Mouse (Mus musculus): ENCODE data around the gene Bbs10. TPM values are rescaled to one million over a fixed set of nuclear protein-coding genes. Genes with fewer than 3 reads are reported as not detected.

Bbs10 gene
- polyA plus RNA-seq, 1 experiment from 2014 or later = 6.3 TPM

- no peak for ATAC-seq (replicated peaks)
- peak overlapping the region; percentile 71; the same call in 1 of the 2 replicates for H3K4me3 ChIP-seq
- no peaks in the 10 kb centered on the region for H3K36me3 ChIP-seq
- no peaks in the 10 kb centered on the region for H3K9me3 ChIP-seq
- H3K4me1 ChIP-seq = peaks cover 17% of the 10 kb centered on the region
- no peaks in the 10 kb centered on the region for H3K27me3 ChIP-seq
- H3K27ac ChIP-seq (replicated peaks) = no peak overlapping the region
- H3K4me2 ChIP-seq (replicated peaks) = no peak overlapping the region
- WGBS = 83% methylated on average over 6 of the region's 6 CpGs
- H3K9ac ChIP-seq (replicated peaks) = no peak overlapping the region
Measured at GRCm38 (mm10) chr10:111299591-111299990, 1.1 kb downstream of the Bbs10 start.

GRCm38 (mm10) chr10:111301041-111301440 lies 2.6 kb downstream of the Bbs10 start:
- no peaks in the 10 kb centered on the region for H3K9me3 ChIP-seq
- no peaks in the 10 kb centered on the region for H3K27me3 ChIP-seq
- no peak overlapping the region for H3K27ac ChIP-seq (replicated peaks)
- H3K36me3 ChIP-seq = no peaks in the 10 kb centered on the region
- ATAC-seq (replicated peaks) = no peak
- no peak overlapping the region for H3K4me3 ChIP-seq
- 95% methylated on average over 5 of the region's 5 CpGs for WGBS
- no peak overlapping the region for H3K4me2 ChIP-seq (replicated peaks)
- H3K9ac ChIP-seq (replicated peaks) = no peak overlapping the region
- H3K4me1 ChIP-seq = peaks cover 17% of the 10 kb centered on the region

DNA sequence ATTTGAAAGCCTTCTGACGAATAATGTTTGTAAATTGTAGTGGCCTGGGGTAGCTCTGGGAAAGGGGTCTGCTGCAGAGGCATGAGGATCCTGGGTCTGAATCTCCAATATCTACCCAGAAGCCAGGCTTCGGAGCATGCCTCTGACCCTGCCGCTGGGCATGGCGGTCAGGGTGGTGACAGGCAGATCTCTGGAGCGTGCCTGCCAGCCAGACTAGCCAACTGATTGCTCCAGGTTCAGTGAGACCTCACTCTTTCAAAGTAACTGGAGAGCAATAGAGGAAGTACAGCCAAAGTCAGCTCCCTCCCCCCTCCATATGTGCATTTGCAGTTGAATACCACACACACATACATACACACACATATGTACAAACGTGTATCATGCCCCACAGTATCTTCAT lies 4.0 kb downstream of the Bbs10 start:
- no peak overlapping the region for H3K4me3 ChIP-seq
- H3K9me3 ChIP-seq = no peaks in the 10 kb centered on the region
- ATAC-seq (replicated peaks) = no peak
- H3K27ac ChIP-seq (replicated peaks) = no peak overlapping the region
- no peaks in the 10 kb centered on the region for H3K36me3 ChIP-seq
- WGBS = 90% methylated on average over 6 of the region's 6 CpGs
- no peak overlapping the region for H3K9ac ChIP-seq (replicated peaks)
- H3K4me2 ChIP-seq (replicated peaks) = no peak overlapping the region
- no peaks in the 10 kb centered on the region for H3K27me3 ChIP-seq
- peaks cover 16% of the 10 kb centered on the region for H3K4me1 ChIP-seq

DNA sequence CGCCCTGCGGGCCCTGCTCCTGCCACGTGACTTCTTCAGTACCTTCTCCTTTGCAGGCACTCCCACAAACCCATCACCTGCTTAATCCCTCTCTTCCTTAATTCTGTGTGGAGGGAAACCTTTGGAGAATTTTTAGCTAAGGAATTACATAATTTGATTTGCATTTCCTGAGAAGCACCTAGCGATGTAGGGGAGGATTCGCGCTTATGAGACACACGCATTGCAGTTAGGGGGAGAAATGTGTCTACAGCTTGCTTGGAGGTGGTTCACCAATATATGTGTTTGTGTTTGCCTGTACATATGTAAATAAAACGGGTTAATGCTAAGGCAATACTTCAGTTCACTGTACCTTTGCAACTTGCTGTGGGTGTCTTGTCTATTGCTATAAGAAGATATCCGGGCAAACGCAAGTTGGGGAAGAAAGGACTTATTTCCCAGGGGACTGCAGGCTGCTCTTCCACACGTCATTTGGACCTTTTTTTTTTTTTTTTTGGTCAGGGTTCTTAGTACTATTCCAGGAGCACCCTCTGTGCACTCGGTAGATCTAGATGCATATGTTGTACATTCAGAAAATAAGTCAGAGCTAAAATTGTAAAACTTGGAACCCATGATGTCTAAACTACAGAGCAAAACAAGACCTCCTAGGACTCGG lies 10.5 kb downstream of the Bbs10 start:
- 91% methylated on average over 13 of the region's 13 CpGs for WGBS
- Histone ChIP-seq H3K4me2 (replicated peaks) (no peak overlapping the region), H3K36me3 (no peaks in the 10 kb centered on the region), H3K9ac (replicated peaks) (no peak overlapping the region), H3K4me3 (no peak overlapping the region), H3K9me3 (no peaks in the 10 kb centered on the region), H3K27ac (replicated peaks) (no peak overlapping the region), H3K4me1 (no peaks in the 10 kb centered on the region), H3K27me3 (no peaks in the 10 kb centered on the region)
- ATAC-seq (replicated peaks) = no peak

DNA sequence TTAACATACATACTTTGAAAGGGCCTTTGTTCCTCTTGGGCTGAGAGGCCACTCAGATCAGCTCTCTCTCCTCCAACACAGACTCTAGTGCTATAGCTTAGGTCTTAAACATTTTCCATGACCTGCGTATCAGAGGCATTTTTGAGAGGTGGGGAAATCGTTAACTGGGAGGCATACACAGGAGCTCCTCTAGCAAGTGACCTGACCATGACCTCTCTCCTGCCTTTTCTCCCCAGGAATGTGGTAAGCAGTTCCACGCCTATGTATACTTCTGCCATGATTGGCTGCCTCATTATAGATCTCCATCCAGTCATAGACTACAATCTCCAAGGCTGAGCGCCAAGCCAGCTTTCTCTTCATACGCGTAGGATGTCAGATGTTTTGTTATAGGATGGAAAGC lies 14.8 kb downstream of the Bbs10 start:
- Histone ChIP-seq H3K27me3 (no peaks in the 10 kb centered on the region), H3K27ac (replicated peaks) (no peak overlapping the region), H3K4me2 (replicated peaks) (no peak overlapping the region), H3K9me3 (no peaks in the 10 kb centered on the region), H3K4me1 (no peaks in the 10 kb centered on the region), H3K4me3 (no peak overlapping the region), H3K9ac (replicated peaks) (no peak overlapping the region), H3K36me3 (no peaks in the 10 kb centered on the region)
- ATAC-seq (replicated peaks) = no peak
- 72% methylated on average over 6 of the region's 6 CpGs for WGBS

GRCm38 (mm10) chr10:111314636-111315395 lies 16.3 kb downstream of the Bbs10 start:
- ATAC-seq (replicated peaks) = no peak
- no peaks in the 10 kb centered on the region for H3K27me3 ChIP-seq
- H3K9ac ChIP-seq (replicated peaks) = no peak overlapping the region
- H3K4me1 ChIP-seq = no peaks in the 10 kb centered on the region
- H3K4me3 ChIP-seq = no peak overlapping the region
- 79% methylated on average over 10 of the region's 10 CpGs for WGBS
- H3K36me3 ChIP-seq = no peaks in the 10 kb centered on the region
- H3K4me2 ChIP-seq (replicated peaks) = no peak overlapping the region
- H3K27ac ChIP-seq (replicated peaks) = no peak overlapping the region
- H3K9me3 ChIP-seq = no peaks in the 10 kb centered on the region

GRCm38 (mm10) chr10:111315940-111316339 lies 17.5 kb downstream of the Bbs10 start:
- H3K27ac ChIP-seq (replicated peaks) = no peak overlapping the region
- no peaks in the 10 kb centered on the region for H3K27me3 ChIP-seq
- no peaks in the 10 kb centered on the region for H3K4me1 ChIP-seq
- H3K4me2 ChIP-seq (replicated peaks) = no peak overlapping the region
- H3K36me3 ChIP-seq = no peaks in the 10 kb centered on the region
- no peak overlapping the region for H3K4me3 ChIP-seq
- no peak for ATAC-seq (replicated peaks)
- no peaks in the 10 kb centered on the region for H3K9me3 ChIP-seq
- WGBS = 90% methylated on average over 3 of the region's 3 CpGs
- no peak overlapping the region for H3K9ac ChIP-seq (replicated peaks)

GRCm38 (mm10) chr10:111318021-111318420 lies 19.5 kb downstream of the Bbs10 start:
- H3K27me3 ChIP-seq = no peaks in the 10 kb centered on the region
- no peak overlapping the region for H3K9ac ChIP-seq (replicated peaks)
- no peaks in the 10 kb centered on the region for H3K4me1 ChIP-seq
- H3K4me3 ChIP-seq = no peak overlapping the region
- H3K9me3 ChIP-seq = no peaks in the 10 kb centered on the region
- no peaks in the 10 kb centered on the region for H3K36me3 ChIP-seq
- H3K27ac ChIP-seq (replicated peaks) = no peak overlapping the region
- no peak overlapping the region for H3K4me2 ChIP-seq (replicated peaks)
- 0 out of 2 replicates have a peak, but pooled peaks have one; percentile 38 for ATAC-seq (replicated peaks)
- WGBS = 60% methylated on average over 3 of the region's 3 CpGs

GRCm38 (mm10) chr10:111318805-111319500 lies 20.5 kb downstream of the Bbs10 start:
- no peaks in the 10 kb centered on the region for H3K36me3 ChIP-seq
- no peak for ATAC-seq (replicated peaks)
- no peak overlapping the region for H3K9ac ChIP-seq (replicated peaks)
- H3K9me3 ChIP-seq = no peaks in the 10 kb centered on the region
- H3K4me1 ChIP-seq = no peaks in the 10 kb centered on the region
- H3K4me2 ChIP-seq (replicated peaks) = no peak overlapping the region
- no peak overlapping the region for H3K4me3 ChIP-seq
- 90% methylated on average over 9 of the region's 9 CpGs for WGBS
- no peaks in the 10 kb centered on the region for H3K27me3 ChIP-seq
- no peak overlapping the region for H3K27ac ChIP-seq (replicated peaks)

DNA sequence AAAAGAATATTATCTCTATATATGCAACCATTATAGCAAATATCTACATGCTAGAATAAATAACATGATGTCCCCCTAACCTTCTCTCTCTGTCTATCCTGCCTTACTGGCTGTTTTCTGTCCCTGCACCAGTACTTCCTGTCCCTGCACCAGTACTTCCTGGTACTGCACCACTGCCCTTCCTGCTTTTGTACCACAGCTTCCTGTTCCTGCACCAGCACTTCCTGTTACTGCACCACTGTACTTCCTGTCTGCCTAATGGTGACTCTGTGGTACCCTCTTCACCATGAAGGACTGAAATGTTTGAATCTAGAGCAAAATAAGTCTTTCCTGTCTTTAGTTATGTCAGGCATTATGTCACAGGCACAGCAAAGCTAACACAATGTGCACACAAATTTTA lies 22.1 kb downstream of the Bbs10 start:
- Histone ChIP-seq H3K4me3 (no peak overlapping the region), H3K4me1 (no peaks in the 10 kb centered on the region), H3K9ac (replicated peaks) (no peak overlapping the region), H3K27ac (replicated peaks) (no peak overlapping the region), H3K9me3 (no peaks in the 10 kb centered on the region), H3K27me3 (no peaks in the 10 kb centered on the region), H3K4me2 (replicated peaks) (no peak overlapping the region), H3K36me3 (no peaks in the 10 kb centered on the region)
- ATAC-seq (replicated peaks) = no peak

GRCm38 (mm10) chr10:111327957-111328356 lies 29.5 kb downstream of the Bbs10 start:
- 81% methylated on average over 4 of the region's 4 CpGs for WGBS
- Histone ChIP-seq H3K4me2 (replicated peaks) (no peak overlapping the region), H3K4me1 (no peaks in the 10 kb centered on the region), H3K9me3 (no peaks in the 10 kb centered on the region), H3K27me3 (no peaks in the 10 kb centered on the region), H3K27ac (replicated peaks) (no peak overlapping the region), H3K9ac (replicated peaks) (no peak overlapping the region), H3K4me3 (no peak overlapping the region), H3K36me3 (no peaks in the 10 kb centered on the region)
- no peak for ATAC-seq (replicated peaks)

GRCm38 (mm10) chr10:111329326-111329725 lies 30.8 kb downstream of the Bbs10 start:
- no peak overlapping the region for H3K4me3 ChIP-seq
- H3K27ac ChIP-seq (replicated peaks) = no peak overlapping the region
- 81% methylated on average over 5 of the region's 5 CpGs for WGBS
- no peak overlapping the region for H3K4me2 ChIP-seq (replicated peaks)
- no peak overlapping the region for H3K9ac ChIP-seq (replicated peaks)
- H3K27me3 ChIP-seq = no peaks in the 10 kb centered on the region
- no peaks in the 10 kb centered on the region for H3K4me1 ChIP-seq
- H3K36me3 ChIP-seq = no peaks in the 10 kb centered on the region
- H3K9me3 ChIP-seq = no peaks in the 10 kb centered on the region
- no peak for ATAC-seq (replicated peaks)
